ENCODE assay signal across 9 mouse cellular contexts in the genomic region with DNA sequence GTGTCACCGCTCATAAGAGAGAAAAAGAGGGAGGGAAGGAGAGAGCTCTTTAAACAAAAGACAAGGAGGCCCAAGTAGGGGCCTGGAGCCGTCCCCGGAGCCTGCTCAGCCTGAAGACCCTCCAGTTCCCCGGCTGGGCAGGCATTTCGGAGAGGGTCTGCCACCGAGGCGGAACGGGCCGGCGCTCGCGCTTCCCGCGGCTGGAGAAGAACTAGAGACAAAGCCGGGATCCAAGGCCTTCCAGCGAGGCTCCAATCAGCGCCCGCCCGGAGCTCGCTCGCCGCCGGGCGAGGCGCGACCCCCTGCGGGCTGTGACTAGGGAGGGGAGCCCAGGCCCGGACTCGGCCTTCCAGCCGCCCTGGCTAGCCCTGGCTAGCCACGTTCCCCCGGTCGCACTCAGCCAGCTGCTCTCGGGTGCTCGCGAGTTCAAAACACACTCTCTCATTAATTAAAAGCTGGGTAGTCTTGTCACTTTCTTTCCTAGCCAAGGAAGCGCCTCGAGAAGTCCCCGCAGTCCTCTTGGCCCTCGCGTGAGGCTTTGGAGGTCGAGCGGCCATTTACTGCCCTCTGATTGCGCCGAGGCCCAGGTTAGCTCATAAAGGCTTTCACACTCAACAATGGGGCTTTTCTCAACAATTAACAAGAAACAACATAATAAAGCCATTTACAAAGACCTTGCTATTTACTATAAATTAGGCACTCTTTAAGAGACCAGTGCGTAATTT. TPM values are rescaled to one million over a fixed set of nuclear protein-coding genes. Genes with fewer than 3 reads are reported as not detected.
DNase-seq lines count a peak whose midpoint lies in the region; ATAC-seq and TF ChIP-seq lines count a peak whose summit lies in the region.
"Had no signal": no experiment of that assay in that cellular context is flagged by ENCODE, and none has a peak within 500 bp of the region (broad histone marks: within the 10 kb centered on the region; RNA-seq: fewer than 3 reads in every experiment).

No protein-coding gene starts in this region.

- no peaks in the 10 kb centered on the region for H3K36me3 ChIP-seq in kidney, postnatal 0 days (ENCODE audit: insufficient read depth, low read length)
- H3K36me3 ChIP-seq in hindbrain, embryonic 14.5 days (replicated peaks; ENCODE audit: control insufficient read depth, insufficient read depth): no peaks in the 10 kb centered on the region
- H3K36me3 ChIP-seq in midbrain, embryonic 13.5 days: no peaks in the 10 kb centered on the region

- H3K4me3 ChIP-seq in kidney, postnatal 0 days (replicated peaks; ENCODE audit: low read depth, low read length): no peak overlapping the region
- peak overlapping the region; percentile 21 for H3K4me3 ChIP-seq in hindbrain, embryonic 14.5 days (replicated peaks; ENCODE audit: low read length)
- peak overlapping the region; percentile 91 for H3K4me3 ChIP-seq in midbrain, embryonic 13.5 days (replicated peaks)
- H3K4me3 ChIP-seq: heart, adult 2 months had no signal

- 25% methylated on average over 45 of the region's 46 CpGs for WGBS in kidney, postnatal 0 days
- 3% methylated on average over 44 of the region's 46 CpGs for WGBS in hindbrain, embryonic 14.5 days
- 1% methylated on average over 46 of the region's 46 CpGs for WGBS in midbrain, embryonic 13.5 days

- H3K4me2 ChIP-seq in kidney, postnatal 0 days (ENCODE audit: low read length): peak overlapping the region; percentile 42
- H3K4me2 ChIP-seq in hindbrain, embryonic 14.5 days (replicated peaks): peak overlapping the region; percentile 95
- peak overlapping the region; percentile 83 for H3K4me2 ChIP-seq in midbrain, embryonic 13.5 days (replicated peaks)

- no peak for TF ChIP-seq CTCF in kidney, postnatal 0 days (IDR thresholded peaks at IDR 0.05; ENCODE audit: low read depth)

- H3K27me3 ChIP-seq in kidney, postnatal 0 days (ENCODE audit: insufficient read depth, low read length): no peaks in the 10 kb centered on the region
- no peaks in the 10 kb centered on the region for H3K27me3 ChIP-seq in hindbrain, embryonic 14.5 days (ENCODE audit: control insufficient read depth, insufficient read depth, low read length)
- no peaks in the 10 kb centered on the region for H3K27me3 ChIP-seq in midbrain, embryonic 13.5 days

- no peaks in the 10 kb centered on the region for H3K9me3 ChIP-seq in kidney, postnatal 0 days (replicated peaks; ENCODE audit: low read length)
- H3K9me3 ChIP-seq in hindbrain, embryonic 14.5 days (ENCODE audit: control insufficient read depth, low read length): no peaks in the 10 kb centered on the region
- no peaks in the 10 kb centered on the region for H3K9me3 ChIP-seq in midbrain, embryonic 13.5 days

- peak overlapping the region; percentile 43 for H3K9ac ChIP-seq in kidney, postnatal 0 days (ENCODE audit: low read depth, low read length)
- peak overlapping the region; percentile 72 for H3K9ac ChIP-seq in hindbrain, embryonic 14.5 days
- peak overlapping the region; percentile 92 for H3K9ac ChIP-seq in midbrain, embryonic 13.5 days (replicated peaks)

- peak; percentile 33; the same call in 1 of the 2 replicates for ATAC-seq in kidney, postnatal 0 days (replicated peaks; ENCODE audit: low FRiP score, low read depth)
- peak; percentile 54 for ATAC-seq in hindbrain, embryonic 14.5 days (ENCODE audit: low FRiP score)
- ATAC-seq in midbrain, embryonic 13.5 days: peak; percentile 76
- no peak for ATAC-seq in inflammation-experienced regulatory T-cells, adult 6 months

- H3K27ac ChIP-seq in kidney, postnatal 0 days: peak overlapping the region; percentile 85
- H3K27ac ChIP-seq in hindbrain, embryonic 14.5 days: peak overlapping the region; percentile 81
- H3K27ac ChIP-seq in midbrain, embryonic 13.5 days: peak overlapping the region; percentile 98
- H3K27ac ChIP-seq: heart, adult 2 months had no signal

- H3K4me1 ChIP-seq in kidney, postnatal 0 days (replicated peaks; ENCODE audit: insufficient read depth, low read length): peaks cover 37% of the 10 kb centered on the region
- H3K4me1 ChIP-seq in hindbrain, embryonic 14.5 days (replicated peaks; ENCODE audit: control insufficient read depth, insufficient read depth, low read length): peaks cover 58% of the 10 kb centered on the region
- peaks cover 79% of the 10 kb centered on the region for H3K4me1 ChIP-seq in midbrain, embryonic 13.5 days (replicated peaks)

- DNase-seq in kidney, postnatal 0 days (ENCODE audit: low spot score): no peak
- DNase-seq in kidney, adult 18-20 months: no peak
- peak; percentile 81 for DNase-seq in embryo, embryonic 9.5 days (ENCODE audit: extremely low spot score)
- DNase-seq in hindbrain, embryonic 14.5 days (ENCODE audit: low spot score): no peak
- DNase-seq in thymus, postnatal 10 days (ENCODE audit: low spot score in 2 of 2): no peak
- no peak for DNase-seq in spleen, adult 18-20 months

RNA-seq across cellular contexts. Expression of a gene that starts 2.2 kb away (rescaled TPM):
- 14.9 and 17.9 TPM in 2 replicates for polyA plus RNA-seq in kidney, postnatal 0 days (2015; fragmentation: Nextera tagmentation; extraction: Ambion mirVana)
- 5.7 and 6.3 TPM in 2 replicates for polyA plus RNA-seq in hindbrain, embryonic 14.5 days (2014; fragmentation: Nextera tagmentation; extraction: Ambion mirVana)
- polyA plus RNA-seq in midbrain, embryonic 13.5 days (2015; fragmentation: Nextera tagmentation; extraction: Ambion mirVana): 14.7 and 17.1 TPM in 2 replicates
- polyA plus RNA-seq in inflammation-experienced regulatory T-cells, adult 6 months (2017; shearing (Covaris generic)): 1 to 10 TPM in 2 of 3 experiments, under 1 TPM in 1; 0.17 to 4.6 (median 2.0) TPM

RNA-seq across cellular contexts. Expression of a gene that starts 9.1 kb away (rescaled TPM):
- polyA plus RNA-seq in kidney, postnatal 0 days (2015; fragmentation: Nextera tagmentation; extraction: Ambion mirVana): 7.7 and 7.8 TPM in 2 replicates
- polyA plus RNA-seq in hindbrain, embryonic 14.5 days (2014; fragmentation: Nextera tagmentation; extraction: Ambion mirVana): 4.9 and 5.4 TPM in 2 replicates
- polyA plus RNA-seq in midbrain, embryonic 13.5 days (2015; fragmentation: Nextera tagmentation; extraction: Ambion mirVana): 17.8 and 18.3 TPM in 2 replicates
- 1 to 10 TPM in 1 of 3 experiments, under 1 TPM in 2; 0.37 to 1.0 (median 0.83) TPM for polyA plus RNA-seq in inflammation-experienced regulatory T-cells, adult 6 months (2017; shearing (Covaris generic))

RNA-seq across cellular contexts. Expression of a gene that starts 15.3 kb away (rescaled TPM):
- polyA plus RNA-seq in kidney, postnatal 0 days (2015; fragmentation: Nextera tagmentation; extraction: Ambion mirVana): 48.9 and 49.2 TPM in 2 replicates
- 26.8 and 33.1 TPM in 2 replicates for polyA plus RNA-seq in hindbrain, embryonic 14.5 days (2014; fragmentation: Nextera tagmentation; extraction: Ambion mirVana)
- 69.6 and 75.2 TPM in 2 replicates for polyA plus RNA-seq in midbrain, embryonic 13.5 days (2015; fragmentation: Nextera tagmentation; extraction: Ambion mirVana)
- 10 to 100 TPM; 26.7 to 44.6 (median 37.8) TPM for polyA plus RNA-seq in inflammation-experienced regulatory T-cells, adult 6 months (2017; shearing (Covaris generic))

RNA-seq across cellular contexts. Expression of a gene that starts 43.0 kb away (rescaled TPM):
- polyA plus RNA-seq in kidney, postnatal 0 days (2015; fragmentation: Nextera tagmentation; extraction: Ambion mirVana): not detected in 2 replicates
- not detected in 2 replicates for polyA plus RNA-seq in hindbrain, embryonic 14.5 days (2014; fragmentation: Nextera tagmentation; extraction: Ambion mirVana)
- polyA plus RNA-seq in midbrain, embryonic 13.5 days (2015; fragmentation: Nextera tagmentation; extraction: Ambion mirVana): not detected in 2 replicates
- polyA plus RNA-seq in inflammation-experienced regulatory T-cells, adult 6 months (2017; shearing (Covaris generic)): not detected

Comparison
In these comparisons a context has a peak if more than half of its experiments do, and no peak if none do; other contexts are left out.
1. H3K4me2 ChIP-seq: peak in every context shown above with its lines; median percentile 95 in hindbrain, embryonic 14.5 days; 83 in midbrain, embryonic 13.5 days; 42 in kidney, postnatal 0 days.